In the genomic region with DNA sequence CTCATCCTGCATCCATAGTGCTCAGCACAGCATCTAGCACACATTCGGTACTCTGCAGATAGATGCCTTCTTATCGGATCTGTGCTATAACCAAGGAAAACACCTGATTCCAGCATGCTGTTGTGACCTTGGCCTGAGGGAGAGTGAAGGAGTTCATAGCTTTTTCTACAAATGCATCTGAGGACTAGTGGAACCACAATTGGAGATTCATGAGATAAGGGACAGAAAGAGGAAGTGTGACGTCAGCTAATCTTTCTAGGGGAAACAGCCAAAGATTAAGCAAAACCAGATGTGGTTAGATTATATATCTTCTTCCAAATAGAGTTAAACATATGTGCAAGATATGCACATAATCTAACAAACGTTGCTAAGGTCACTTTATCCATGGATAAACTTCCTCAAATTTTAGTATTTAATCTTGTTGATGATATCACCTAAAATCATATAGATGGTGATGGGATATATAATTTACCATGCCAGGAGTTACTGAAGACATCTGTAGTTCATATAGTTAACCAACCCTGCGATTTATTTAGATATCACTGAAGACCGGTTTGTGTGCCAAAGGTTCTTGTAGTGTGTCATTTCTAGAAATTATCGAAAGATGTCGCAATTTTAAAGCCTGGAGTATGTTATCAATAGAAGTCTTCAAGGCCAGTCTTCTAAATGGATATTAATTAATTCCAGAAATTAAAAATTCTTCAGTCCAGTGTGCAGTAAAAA, we compare ENCODE assay signal across 15 mouse cellular contexts. TPM values are rescaled to one million over a fixed set of nuclear protein-coding genes. Genes with fewer than 3 reads are reported as not detected.
DNase-seq lines count a peak whose midpoint lies in the region; ATAC-seq and TF ChIP-seq lines count a peak whose summit lies in the region.
"Had no signal": no experiment of that assay in that cellular context is flagged by ENCODE, and none has a peak within 500 bp of the region (broad histone marks: within the 10 kb centered on the region; RNA-seq: fewer than 3 reads in every experiment).

No protein-coding gene starts in this region.

- H3K36me3 ChIP-seq in forebrain, embryonic 10.5 days (replicated peaks): no peaks in the 10 kb centered on the region
- H3K36me3 ChIP-seq: heart, embryonic 12.5 days; liver, embryonic 13.5 days; stomach, embryonic 15.5 days had no signal

- no peaks in the 10 kb centered on the region for H3K9me3 ChIP-seq in forebrain, embryonic 10.5 days
- H3K9me3 ChIP-seq: liver, embryonic 13.5 days; stomach, embryonic 15.5 days had no signal

- WGBS in forebrain, embryonic 10.5 days: 86% methylated on average over 8 of the region's 8 CpGs

- intact Hi-C loops in gastrocnemius, adult 2 months (cut with DNase I): no loop called here

- H3K27me3 ChIP-seq in forebrain, embryonic 10.5 days (ENCODE audit: poor library complexity, severe bottlenecking): no peaks in the 10 kb centered on the region
- H3K27me3 ChIP-seq: heart, embryonic 12.5 days; liver, embryonic 13.5 days; stomach, embryonic 15.5 days had no signal

- peaks cover 3% of the 10 kb centered on the region; the same call in 1 of the 2 replicates for H3K4me1 ChIP-seq in brown adipose tissue, adult 24 weeks (ENCODE audit: control insufficient read depth, insufficient read depth, insufficient read length, low read length)
- H3K4me1 ChIP-seq in forebrain, embryonic 10.5 days: peaks cover 8% of the 10 kb centered on the region
- H3K4me1 ChIP-seq: heart, embryonic 12.5 days; liver, embryonic 13.5 days had no signal

- H3K4me3 ChIP-seq in brown adipose tissue, adult 24 weeks (ENCODE audit: insufficient read depth, low read depth, low read length): no peak overlapping the region
- no peak overlapping the region for H3K4me3 ChIP-seq in gastrocnemius, adult 2 months
- no peak overlapping the region for H3K4me3 ChIP-seq in forebrain, embryonic 10.5 days
- H3K4me3 ChIP-seq: heart, embryonic 12.5 days; liver, embryonic 13.5 days; stomach, embryonic 15.5 days had no signal

- peak overlapping the region; percentile 39; the same call in 1 of the 2 replicates for H3K27ac ChIP-seq in brown adipose tissue, adult 24 weeks (replicated peaks; ENCODE audit: low read depth, low read length)
- no peak overlapping the region for H3K27ac ChIP-seq in gastrocnemius, adult 2 months
- no peak overlapping the region for H3K27ac ChIP-seq in forebrain, embryonic 10.5 days
- H3K27ac ChIP-seq: liver, embryonic 13.5 days; stomach, embryonic 15.5 days had no signal

- peak; percentile 92 for ATAC-seq in megakaryocyte, adult 5-6 weeks (ENCODE audit: poor library complexity, severe bottlenecking)

- DNase-seq in embryo, embryonic 11 days: peak; percentile 14
- no peak for DNase-seq in embryo, embryonic 9.5 days (ENCODE audit: extremely low spot score)
- peak; percentile 79 for DNase-seq in CD4-positive helper T cell, adult 2 months (ENCODE audit: low read depth, low spot score)
- no peak for DNase-seq in gastrocnemius, adult 2 months
- DNase-seq in forebrain, embryonic 10.5 days (ENCODE audit: extremely low spot score, low spot score): no peak
- DNase-seq in adrenal gland, postnatal 25 days: no peak
- DNase-seq: cerebellum, adult 2 months; gastrocnemius, postnatal 14 days; heart, postnatal 4 days; liver, embryonic 13.5 days; thymus, postnatal 25 days had no signal

- TF ChIP-seq CTCF in gastrocnemius, adult 2 months (IDR thresholded peaks at IDR 0.05): no peak

RNA-seq across cellular contexts. Expression of gene Phldb2, which starts 11.1 kb away (rescaled TPM):
- 2.6 and 2.7 TPM in 2 replicates for polyA plus RNA-seq in brown adipose tissue, adult 24 weeks (2012; ENCODE audit: insufficient read depth, insufficient read length, missing spikeins)
- total RNA-seq in megakaryocyte, adult 5-6 weeks (2015): 0.04 and 0.27 TPM in 2 replicates
- total RNA-seq in megakaryocyte, adult 5-6 weeks (2017): 0.59 and 1.5 TPM in 2 replicates
- 1 to 10 TPM; 5.2 to 6.8 TPM for total RNA-seq in gastrocnemius, adult 2 months (2021)
- 28.0 and 28.3 TPM in 2 replicates for polyA plus RNA-seq in forebrain, embryonic 10.5 days (2016; fragmentation: Nextera tagmentation; extraction: Ambion mirVana)
- 52.2 and 68.2 TPM in 2 replicates for total RNA-seq in adrenal gland, postnatal 25 days (2021)

Comparison
In these comparisons a context has a peak if more than half of its experiments do, and no peak if none do; other contexts are left out.
1. DNase-seq: peak in embryo, embryonic 11 days (single experiment) and CD4-positive helper T cell, adult 2 months (single experiment); none in embryo, embryonic 9.5 days (single experiment), gastrocnemius, adult 2 months (single experiment), forebrain, embryonic 10.5 days (single experiment) and adrenal gland, postnatal 25 days (single experiment).